ENCODE assay signal across 9 mouse cellular contexts in the genomic region with DNA sequence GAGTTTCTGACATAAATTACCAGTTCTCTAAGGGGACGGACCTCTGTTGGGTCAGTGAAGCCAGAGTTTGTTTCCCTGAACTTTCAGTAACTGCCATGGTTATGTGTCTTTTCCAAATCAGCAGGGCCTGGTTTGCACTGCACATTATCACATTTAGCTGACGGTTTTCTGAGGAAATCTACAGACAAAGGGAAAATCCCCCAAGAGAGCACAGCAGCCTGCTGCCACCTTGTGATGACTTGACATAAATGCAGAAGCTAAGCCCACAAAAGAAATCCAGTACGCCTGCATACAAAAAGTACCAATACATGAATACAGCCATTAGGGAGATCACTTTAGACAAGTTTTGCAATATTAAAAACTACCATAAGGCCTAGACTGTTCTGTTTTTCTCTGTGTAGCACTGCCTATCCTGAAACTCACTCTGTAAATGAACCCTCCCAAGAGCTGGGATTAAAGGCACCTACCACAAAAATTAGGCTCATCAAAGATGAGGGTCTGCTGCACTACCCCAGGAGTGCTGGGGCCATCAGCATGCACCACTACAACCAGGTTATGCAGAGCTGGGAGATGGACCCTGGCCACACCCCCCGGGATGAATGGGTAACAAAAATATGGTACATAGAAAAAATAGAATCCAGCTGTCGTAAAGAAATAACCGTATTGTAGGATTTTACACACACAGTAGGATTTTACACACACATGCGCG. TPM values are rescaled to one million over a fixed set of nuclear protein-coding genes. Genes with fewer than 3 reads are reported as not detected.
DNase-seq lines count a peak whose midpoint lies in the region; ATAC-seq and TF ChIP-seq lines count a peak whose summit lies in the region.
"Had no signal": no experiment of that assay in that cellular context is flagged by ENCODE, and none has a peak within 500 bp of the region (broad histone marks: within the 10 kb centered on the region; RNA-seq: fewer than 3 reads in every experiment).

No protein-coding gene starts in this region.

- no peak overlapping the region for H3K4me3 ChIP-seq in liver, postnatal 0 days (ENCODE audit: low read depth, low read length)
- H3K4me3 ChIP-seq in liver, embryonic 12.5 days, result no peak overlapping the region
- H3K4me3 ChIP-seq in hindbrain, embryonic 13.5 days, result no peak overlapping the region
- H3K4me3 ChIP-seq: limb, embryonic 12.5 days; stomach, embryonic 15.5 days had no signal

- WGBS in liver, postnatal 0 days (ENCODE audit: insufficient replicate concordance), result 88% methylated on average over 8 of the region's 8 CpGs
- WGBS in liver, embryonic 12.5 days (ENCODE audit: insufficient replicate concordance), result 83% methylated on average over 8 of the region's 8 CpGs
- 79% methylated on average over 8 of the region's 8 CpGs for WGBS in hindbrain, embryonic 13.5 days

- peaks cover 63% of the 10 kb centered on the region for H3K36me3 ChIP-seq in liver, postnatal 0 days (replicated peaks; ENCODE audit: insufficient read depth, low read length)
- peaks cover 93% of the 10 kb centered on the region for H3K36me3 ChIP-seq in liver, embryonic 12.5 days
- peaks cover 24% of the 10 kb centered on the region for H3K36me3 ChIP-seq in hindbrain, embryonic 13.5 days

- H3K4me1 ChIP-seq in liver, postnatal 0 days (ENCODE audit: insufficient read depth), result no peaks in the 10 kb centered on the region
- H3K4me1 ChIP-seq in liver, embryonic 12.5 days, result no peaks in the 10 kb centered on the region
- H3K4me1 ChIP-seq in hindbrain, embryonic 13.5 days (replicated peaks), result no peaks in the 10 kb centered on the region
- H3K4me1 ChIP-seq: limb, embryonic 12.5 days; stomach, embryonic 15.5 days had no signal

- ATAC-seq in liver, postnatal 0 days, result no peak
- no peak for ATAC-seq in liver, embryonic 12.5 days
- peak; percentile 81 for ATAC-seq in hindbrain, embryonic 13.5 days (ENCODE audit: low FRiP score)

- H3K4me2 ChIP-seq in liver, postnatal 0 days (ENCODE audit: low read depth, low read length), result no peak overlapping the region
- H3K4me2 ChIP-seq in liver, embryonic 12.5 days, result no peak overlapping the region
- no peak overlapping the region for H3K4me2 ChIP-seq in hindbrain, embryonic 13.5 days
- H3K4me2 ChIP-seq: limb, embryonic 12.5 days; stomach, embryonic 15.5 days had no signal

- no peak overlapping the region for H3K9ac ChIP-seq in liver, postnatal 0 days (replicated peaks)
- H3K9ac ChIP-seq in liver, embryonic 12.5 days, result no peak overlapping the region
- no peak overlapping the region; the same call in 1 of the 2 replicates for H3K9ac ChIP-seq in hindbrain, embryonic 13.5 days
- H3K9ac ChIP-seq: limb, embryonic 12.5 days; stomach, embryonic 15.5 days had no signal

- TF ChIP-seq CTCF in liver, postnatal 0 days (IDR thresholded peaks at IDR 0.05; ENCODE audit: low read depth), result peak; percentile 60

- DNase-seq in liver, postnatal 0 days, result no peak
- peak; percentile 63 for DNase-seq in brain, embryonic 18.5 days (ENCODE audit: low read depth, low spot score)
- DNase-seq in left cerebral cortex, postnatal 25 days (ENCODE audit: low spot score in 2 of 2), result peak; percentile 56 to 80
- DNase-seq in right cerebral cortex, postnatal 4 days, result peak; percentile 31
- DNase-seq in thymus, postnatal 36 days, result no peak

- no peaks in the 10 kb centered on the region for H3K27me3 ChIP-seq in liver, postnatal 0 days (ENCODE audit: insufficient read depth, low read length)
- no peaks in the 10 kb centered on the region for H3K27me3 ChIP-seq in liver, embryonic 12.5 days (replicated peaks)
- H3K27me3 ChIP-seq in hindbrain, embryonic 13.5 days, result no peaks in the 10 kb centered on the region
- H3K27me3 ChIP-seq: limb, embryonic 12.5 days; stomach, embryonic 15.5 days had no signal

- no peak overlapping the region for H3K27ac ChIP-seq in liver, postnatal 0 days (ENCODE audit: low read depth)
- no peak overlapping the region for H3K27ac ChIP-seq in liver, embryonic 12.5 days
- H3K27ac ChIP-seq in hindbrain, embryonic 13.5 days, result peak overlapping the region; percentile 36; the same call in 1 of the 2 replicates
- H3K27ac ChIP-seq: limb, embryonic 12.5 days; stomach, embryonic 15.5 days had no signal

- H3K9me3 ChIP-seq in liver, postnatal 0 days (ENCODE audit: low read length), result no peaks in the 10 kb centered on the region
- H3K9me3 ChIP-seq in liver, embryonic 12.5 days (replicated peaks), result no peaks in the 10 kb centered on the region
- no peaks in the 10 kb centered on the region for H3K9me3 ChIP-seq in hindbrain, embryonic 13.5 days
- H3K9me3 ChIP-seq: limb, embryonic 12.5 days; stomach, embryonic 15.5 days had no signal

- no peak for TF ChIP-seq EP300 in liver, postnatal 0 days (IDR thresholded peaks at IDR 0.05; ENCODE audit: low read depth)

- intact Hi-C loops in left cerebral cortex, postnatal 25 days (cut with DNase I), result loop anchor here (1.0 to 5.0 kb wide), 4 partner anchors 90 to 360 kb away; a partner anchor contains a TSS

RNA-seq across cellular contexts. Expression of a gene that starts 11.4 kb away (rescaled TPM):
- polyA plus RNA-seq in liver, postnatal 0 days (2015; fragmentation: Nextera tagmentation; extraction: Ambion mirVana), result not detected in 2 replicates
- 0.23 TPM in 1 of 2 replicates, not detected in the other for polyA plus RNA-seq in liver, embryonic 12.5 days (2016; fragmentation: Nextera tagmentation; extraction: Ambion mirVana)
- not detected in 2 replicates for polyA plus RNA-seq in hindbrain, embryonic 13.5 days (2015; fragmentation: Nextera tagmentation; extraction: Ambion mirVana)
- total RNA-seq in left cerebral cortex, postnatal 25 days (2021), result not detected
- polyA plus RNA-seq: limb, embryonic 12.5 days had no signal

RNA-seq across cellular contexts. Expression of a gene that starts 18.3 kb away (rescaled TPM):
- 46.9 and 55.3 TPM in 2 replicates for polyA plus RNA-seq in liver, postnatal 0 days (2015; fragmentation: Nextera tagmentation; extraction: Ambion mirVana)
- polyA plus RNA-seq in liver, embryonic 12.5 days (2016; fragmentation: Nextera tagmentation; extraction: Ambion mirVana), result 203 and 204 TPM in 2 replicates
- polyA plus RNA-seq in hindbrain, embryonic 13.5 days (2015; fragmentation: Nextera tagmentation; extraction: Ambion mirVana), result 27.0 and 29.6 TPM in 2 replicates
- 1 to 10 TPM; 2.2 to 3.1 TPM for total RNA-seq in left cerebral cortex, postnatal 25 days (2021)

Comparison
In these comparisons a context has a peak if more than half of its experiments do, and no peak if none do; other contexts are left out.
1. DNase-seq: peak in brain, embryonic 18.5 days (single experiment), left cerebral cortex, postnatal 25 days (2 of 2) and right cerebral cortex, postnatal 4 days (single experiment); none in liver, postnatal 0 days (single experiment) and thymus, postnatal 36 days (0 of 2).